Mouse (Mus musculus) monocyte, adult 2 months (primary cell): ENCODE data around the gene Grin2a.

Experiments used
- DNase-seq, 2 experiments: peaks; one replicate each; pipeline ENCODE4 v3.0.0; 2022; ENCODE audit warnings: low spot score in 2 of 2, low read depth in 1 of 2

Grin2a gene

GRCm38 (mm10) chr16:9754061-9754460, 241.3 kb downstream of the Grin2a start:
- DNase-seq: no peak

- DNase-seq: no peak
Measured at GRCm38 (mm10) chr16:9753045-9753444, 242.3 kb downstream of the Grin2a start.

DNA sequence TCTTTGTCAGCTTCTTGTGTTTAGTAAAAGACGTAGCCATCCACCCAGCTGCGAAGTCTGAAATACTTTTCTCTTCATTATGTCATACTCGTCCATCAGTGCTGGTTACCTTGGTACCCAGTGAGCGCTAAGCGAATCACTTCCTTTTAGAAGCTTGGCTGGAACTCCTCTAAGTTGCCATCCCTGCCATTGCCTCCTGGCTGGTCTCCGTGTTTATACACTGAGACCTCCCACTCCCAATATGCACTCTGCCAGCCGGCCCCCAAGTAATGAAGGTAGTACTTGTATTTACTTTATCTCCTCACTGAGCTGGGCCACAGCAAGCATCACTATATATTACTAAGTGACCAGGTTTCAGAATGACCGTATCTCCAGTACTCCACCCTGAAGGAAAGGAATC, 242.8 kb downstream of the Grin2a start:
- no peak for DNase-seq

DNA sequence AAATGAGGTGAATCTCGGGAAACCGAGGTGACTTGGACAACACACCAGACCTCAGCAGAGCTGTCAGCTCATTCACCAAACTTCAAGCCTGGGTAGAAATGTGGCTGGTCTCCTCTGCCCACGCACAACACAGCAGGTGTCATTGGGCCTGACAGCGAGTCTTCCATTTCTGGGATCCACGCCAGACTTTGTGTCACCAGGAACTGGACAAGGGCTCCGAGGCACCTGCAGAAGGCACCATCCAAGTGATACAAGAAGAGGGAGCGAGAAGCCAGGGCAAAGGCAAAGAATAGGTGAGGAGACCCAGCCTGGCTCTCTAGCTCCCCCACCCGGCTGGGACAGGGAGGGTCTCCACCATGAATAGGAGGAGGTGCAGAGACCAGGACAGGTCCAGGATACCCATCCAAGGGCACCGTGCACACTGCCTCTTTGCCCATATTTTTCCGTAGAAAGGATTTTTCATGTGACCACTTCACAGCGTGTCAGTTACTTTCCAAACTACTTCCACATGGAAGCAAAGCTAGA, 244.3 kb downstream of the Grin2a start:
- DNase-seq: no peak

DNA sequence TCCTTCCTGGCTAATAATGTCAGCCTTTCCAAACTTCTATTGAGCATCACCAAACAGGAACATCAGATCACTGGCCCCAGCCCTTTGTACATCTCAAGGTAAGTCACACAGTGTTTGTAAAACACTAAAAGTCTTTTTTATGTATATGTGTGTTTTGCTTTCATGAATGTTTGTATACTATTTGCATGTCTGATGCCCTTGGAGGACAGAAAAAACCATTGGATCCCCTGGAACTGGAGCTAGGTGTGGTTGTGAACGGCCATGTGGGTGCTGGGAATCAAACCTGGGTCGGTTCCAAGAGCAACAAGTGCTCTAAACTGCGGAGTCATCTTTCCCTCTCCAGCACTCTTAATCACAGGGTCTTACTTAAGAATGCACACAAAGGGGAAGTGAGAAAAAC, 245.7 kb downstream of the Grin2a start:
- no peak for DNase-seq

- DNase-seq: no peak
Measured at GRCm38 (mm10) chr16:9742443-9742842, 252.9 kb downstream of the Grin2a start.

DNA sequence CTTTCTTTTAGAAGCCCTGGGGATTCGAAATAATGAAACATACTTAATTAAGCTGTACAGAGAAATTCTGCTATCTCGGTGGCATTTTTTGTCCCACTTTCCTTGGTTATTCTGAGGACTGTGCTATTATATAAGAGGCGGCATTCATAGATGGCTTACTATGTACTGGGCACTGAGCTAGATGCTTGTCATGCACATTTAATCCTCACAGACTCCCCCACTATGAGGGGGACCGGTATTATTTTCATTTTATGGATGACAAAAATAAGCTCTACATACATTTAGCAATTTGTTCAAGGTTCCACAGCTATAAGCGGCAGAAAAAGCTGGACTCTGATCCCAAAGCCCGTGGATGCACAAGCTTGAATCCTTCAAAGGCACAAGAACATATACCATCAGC, 256.7 kb downstream of the Grin2a start:
- no peak for DNase-seq

DNA sequence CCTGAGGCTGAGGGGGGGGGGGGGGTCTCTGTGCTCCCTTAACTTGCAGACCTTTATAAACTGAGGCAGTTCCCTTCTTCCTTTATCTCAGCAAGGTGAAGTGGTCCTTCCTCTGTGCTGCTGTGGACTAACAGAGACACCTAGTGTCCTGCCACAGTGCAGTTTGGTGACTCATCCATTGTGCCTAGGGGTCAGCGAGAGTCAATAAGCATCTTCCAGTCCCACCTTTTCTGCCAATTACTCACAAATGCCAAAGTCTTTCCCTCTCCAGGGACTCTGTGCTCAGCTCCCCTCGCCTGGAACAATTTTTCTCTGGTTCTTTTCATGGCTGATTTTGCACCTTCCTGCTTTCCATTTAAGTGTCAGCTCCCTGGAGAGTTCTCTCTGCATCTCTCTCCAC, 258.2 kb downstream of the Grin2a start:
- DNase-seq: no peak

GRCm38 (mm10) chr16:9735365-9736080, 259.8 kb downstream of the Grin2a start:
- DNase-seq: no peak

DNA sequence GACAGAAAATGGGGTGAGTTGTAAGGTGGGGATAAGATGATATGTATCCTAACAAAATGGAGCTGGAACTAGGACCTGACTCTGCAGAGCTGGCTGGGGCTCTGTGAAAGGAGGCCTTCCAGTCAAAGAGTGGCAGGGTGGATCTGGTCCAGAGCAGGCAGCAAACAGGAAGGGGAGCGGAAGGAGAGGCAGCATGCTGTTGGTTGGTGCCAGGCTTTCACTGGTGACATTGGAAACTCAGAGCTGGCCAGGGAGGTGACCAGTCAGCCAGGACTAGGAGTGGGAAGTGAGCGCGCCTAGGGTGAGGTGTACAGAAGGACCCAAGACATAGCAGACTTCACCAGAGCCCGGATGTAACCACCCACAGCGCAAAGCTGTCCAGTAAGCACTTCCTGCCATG, 267.8 kb downstream of the Grin2a start:
- no peak for DNase-seq

DNA sequence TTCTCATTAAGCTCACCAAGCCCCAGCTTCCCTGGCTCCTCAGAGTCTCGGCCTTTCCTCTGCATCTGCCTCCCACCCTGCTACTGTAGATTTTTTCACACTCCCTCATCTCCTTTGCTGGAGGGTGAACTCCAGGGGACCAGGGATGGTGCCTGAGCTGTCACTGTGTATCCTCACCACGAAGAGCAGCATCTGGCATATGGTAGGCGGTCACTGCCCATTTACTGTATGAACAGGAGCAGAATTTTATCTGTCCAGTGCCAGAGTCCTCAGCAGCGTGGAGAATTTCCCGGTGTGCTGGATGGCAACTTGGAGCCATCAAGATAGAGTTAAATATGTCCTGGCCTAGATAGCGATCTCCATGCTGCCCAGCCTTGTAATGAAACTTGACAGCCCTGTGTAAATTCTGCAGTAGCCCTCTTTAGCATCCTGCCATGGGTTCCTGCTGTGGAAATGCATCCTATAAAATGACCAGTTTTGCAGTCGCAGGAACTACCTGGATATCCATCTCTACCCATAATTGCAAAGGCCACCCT, 269.7 kb downstream of the Grin2a start:
- no peak for DNase-seq

GRCm38 (mm10) chr16:9711398-9711797, 284.0 kb downstream of the Grin2a start:
- no peak for DNase-seq

- DNase-seq: no peak
Measured at GRCm38 (mm10) chr16:9709921-9710320, 285.4 kb downstream of the Grin2a start.

GRCm38 (mm10) chr16:9697141-9697540, 298.2 kb downstream of the Grin2a start:
- DNase-seq: no peak

DNA sequence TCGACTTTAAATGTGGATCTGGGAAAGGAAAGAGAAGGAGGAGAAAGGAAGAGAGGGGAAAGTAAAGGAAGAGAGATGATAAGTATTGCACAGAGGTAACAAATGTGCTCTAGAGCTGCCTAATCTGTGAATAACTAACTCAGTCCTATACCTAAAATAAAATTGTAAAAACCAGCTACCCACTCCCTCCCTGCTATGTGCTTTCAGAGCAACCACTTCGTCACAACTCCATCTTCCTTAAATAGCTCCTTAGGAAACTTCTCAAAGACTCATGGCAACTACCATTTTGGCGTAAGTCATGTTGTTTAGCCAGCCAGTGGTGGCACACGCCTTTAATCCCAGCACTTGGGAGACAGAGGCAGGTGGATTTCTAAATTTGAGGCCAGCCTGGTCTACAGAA, 301.3 kb downstream of the Grin2a start:
- no peak for DNase-seq

- no peak for DNase-seq
Measured at GRCm38 (mm10) chr16:9688523-9689140, 306.7 kb downstream of the Grin2a start.

DNA sequence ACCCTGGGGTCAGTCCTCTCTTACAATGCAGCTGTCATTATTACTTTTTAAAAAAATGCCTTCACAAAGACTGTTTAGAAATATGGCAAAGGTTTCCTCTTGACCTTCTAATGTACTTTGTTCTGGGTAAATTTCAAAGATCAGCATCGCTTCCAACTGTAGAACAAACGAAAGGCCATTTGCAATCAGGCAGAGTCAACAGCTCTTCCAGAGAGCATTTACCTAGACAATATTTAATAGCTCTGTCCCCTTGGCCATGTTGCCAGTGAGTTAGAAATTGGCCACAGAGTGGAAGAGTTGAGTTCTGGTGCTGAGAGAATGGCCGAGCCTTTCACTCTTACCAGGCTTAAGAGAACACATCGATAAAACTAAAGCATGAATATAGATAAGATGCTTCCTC, 314.8 kb downstream of the Grin2a start:
- DNase-seq: no peak

DNA sequence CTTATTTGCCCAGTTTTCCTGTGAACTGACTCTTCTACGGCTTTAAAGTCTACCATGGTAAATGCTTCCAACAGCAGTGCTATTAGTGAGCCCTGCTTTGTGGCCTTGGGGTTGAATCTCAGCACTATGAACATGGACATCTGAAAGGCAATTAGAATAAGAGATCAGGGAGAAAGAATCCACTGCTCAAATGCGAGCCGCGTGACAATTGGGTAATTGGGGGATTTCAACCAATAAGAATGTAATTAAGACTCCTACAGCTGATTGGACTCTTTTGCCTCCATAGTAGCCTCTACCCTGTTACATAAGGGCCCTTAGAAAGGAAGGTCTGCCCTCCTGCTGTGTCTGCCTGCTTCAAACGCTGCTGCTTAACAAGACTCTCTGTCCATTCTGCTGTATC, 315.4 kb downstream of the Grin2a start:
- no peak for DNase-seq

- DNase-seq: no peak
Measured at GRCm38 (mm10) chr16:9678750-9679149, 316.6 kb downstream of the Grin2a start.

DNA sequence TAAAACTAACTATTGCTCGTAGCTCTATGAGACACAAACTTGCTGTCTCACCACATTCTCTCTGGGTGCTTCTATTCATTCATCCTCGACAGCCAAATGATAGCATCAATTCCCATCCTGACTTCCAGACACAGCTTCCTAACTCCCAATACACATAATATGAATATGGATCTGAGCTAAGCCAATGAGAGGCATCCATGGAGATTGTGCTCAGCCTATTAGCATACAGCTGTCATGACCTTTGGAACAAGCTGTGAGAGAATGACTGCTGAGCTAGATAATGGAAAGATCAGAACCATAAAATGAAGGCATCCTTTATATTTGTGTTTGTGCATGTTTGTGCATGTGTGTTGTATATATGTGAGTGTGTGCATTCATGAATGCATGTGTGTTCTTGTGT, 323.0 kb downstream of the Grin2a start:
- no peak for DNase-seq

DNA sequence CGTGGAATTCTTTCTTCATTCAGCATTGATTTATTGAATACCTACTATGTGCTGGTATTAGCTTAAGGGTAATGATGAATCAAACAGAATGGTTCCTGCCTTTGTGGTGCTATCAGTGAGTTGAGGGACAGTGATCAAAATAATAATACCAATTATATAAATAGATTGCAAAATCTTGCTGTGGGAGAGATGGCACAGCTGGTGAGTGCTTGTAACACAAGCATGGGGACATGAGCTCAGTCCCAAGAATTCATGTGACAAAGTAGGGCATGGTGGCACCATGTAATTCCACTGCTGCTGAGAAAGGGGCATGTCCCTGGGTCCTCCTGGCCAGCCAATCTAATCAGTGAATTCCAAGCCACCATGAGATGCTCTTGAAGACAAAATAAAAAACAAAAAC, 324.1 kb downstream of the Grin2a start:
- DNase-seq: no peak

GRCm38 (mm10) chr16:9670750-9671161, 324.6 kb downstream of the Grin2a start:
- no peak for DNase-seq

- no peak for DNase-seq
Measured at GRCm38 (mm10) chr16:9665896-9666295, 329.5 kb downstream of the Grin2a start.
